Comparison of ENCODE assay signal across 9 mouse cellular contexts in the genomic region with DNA sequence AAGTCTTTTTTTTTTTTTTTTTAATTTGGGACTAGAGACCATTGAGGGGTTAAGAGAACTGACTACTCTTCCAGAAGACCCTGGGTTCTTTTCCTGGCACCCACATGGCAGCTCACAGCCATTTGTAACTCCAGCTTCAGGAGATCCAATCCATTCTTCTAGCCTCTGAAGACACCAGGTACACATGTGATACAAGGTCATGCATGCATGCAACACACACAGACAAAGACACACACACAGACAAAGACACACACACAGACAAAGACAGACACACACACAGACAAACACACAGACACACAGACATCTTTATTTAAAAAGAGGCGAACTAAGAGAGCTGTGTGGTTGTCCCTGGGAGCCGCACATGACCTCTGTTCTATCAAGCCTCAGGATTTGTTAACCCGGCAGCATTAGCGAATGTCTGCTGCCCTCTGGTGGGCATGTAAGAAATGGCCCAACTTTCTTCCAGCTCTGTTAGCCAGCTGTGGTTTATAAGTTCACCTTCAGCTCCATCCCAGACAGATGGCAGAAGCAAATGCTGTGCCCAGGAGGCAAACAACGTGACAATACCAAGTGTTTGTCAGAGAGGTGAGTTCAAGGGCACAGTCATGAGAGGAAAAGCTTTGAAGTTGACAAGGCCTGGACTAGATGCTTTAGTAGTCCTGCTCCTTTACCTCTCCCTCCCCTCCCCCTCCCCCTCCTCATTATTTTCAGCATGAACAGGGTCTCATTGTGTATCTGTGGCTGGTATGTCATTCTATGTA. TPM values are rescaled to one million over a fixed set of nuclear protein-coding genes. Genes with fewer than 3 reads are reported as not detected.
DNase-seq lines count a peak whose midpoint lies in the region; ATAC-seq and TF ChIP-seq lines count a peak whose summit lies in the region.
"Had no signal": no experiment of that assay in that cellular context is flagged by ENCODE, and none has a peak within 500 bp of the region (broad histone marks: within the 10 kb centered on the region; RNA-seq: fewer than 3 reads in every experiment).

No protein-coding gene starts in this region.

- H3K4me3 ChIP-seq in cerebellum, adult 2 months (replicated peaks; ENCODE audit: insufficient read depth, low read depth, low read length), result no peak overlapping the region
- H3K4me3 ChIP-seq in hindbrain, embryonic 13.5 days, result no peak overlapping the region

- no peaks in the 10 kb centered on the region for H3K9me3 ChIP-seq in hindbrain, embryonic 13.5 days

- H3K4me2 ChIP-seq in hindbrain, embryonic 13.5 days, result no peak overlapping the region

- no peaks in the 10 kb centered on the region for H3K4me1 ChIP-seq in cerebellum, adult 2 months (ENCODE audit: control insufficient read depth, insufficient read depth, low read length)
- H3K4me1 ChIP-seq in hindbrain, embryonic 13.5 days (replicated peaks), result peaks cover 9% of the 10 kb centered on the region

- ATAC-seq in frontal cortex, adult (ENCODE audit: low TSS enrichment), result peak; percentile 66; the same call in 1 of the 2 replicates
- peak; percentile 69 for ATAC-seq in hindbrain, embryonic 13.5 days (ENCODE audit: low FRiP score)

- H3K27me3 ChIP-seq in cerebellum, adult 2 months (ENCODE audit: control insufficient read depth, insufficient read depth, low read length), result no peaks in the 10 kb centered on the region
- H3K27me3 ChIP-seq in hindbrain, embryonic 13.5 days, result no peaks in the 10 kb centered on the region

- no peaks in the 10 kb centered on the region for H3K36me3 ChIP-seq in hindbrain, embryonic 13.5 days

- WGBS in cerebellum, adult 2 months, result 1% methylated on average over 5 of the region's 5 CpGs
- WGBS in hindbrain, embryonic 13.5 days, result 3% methylated on average over 5 of the region's 5 CpGs

- no peak overlapping the region for H3K27ac ChIP-seq in cerebellum, adult 2 months (ENCODE audit: insufficient read depth, low read length)
- H3K27ac ChIP-seq in hindbrain, embryonic 13.5 days, result no peak overlapping the region
- H3K27ac ChIP-seq: macrophage had no signal

- TF ChIP-seq POLR2A in cerebellum, adult 2 months (IDR thresholded peaks at IDR 0.05; ENCODE audit: borderline replicate concordance, insufficient read depth, low read length), result no peak

- H3K9ac ChIP-seq in hindbrain, embryonic 13.5 days, result no peak overlapping the region

- peak; percentile 92 for TF ChIP-seq CTCF in cerebellum, adult 2 months (IDR thresholded peaks at IDR 0.05; ENCODE audit: borderline replicate concordance, insufficient read depth, low read depth, low read length)

- peak; percentile 62 for DNase-seq in MEL-GATA-1-ER (ENCODE audit: extremely low read depth, low read depth)
- DNase-seq in cerebellum, adult 2 months, result peak; percentile 75 to 86
- DNase-seq in layer of hippocampus, postnatal 10 days (ENCODE audit: low spot score in 2 of 2), result peak; percentile 91
- DNase-seq in lung, postnatal 25 days (ENCODE audit: low spot score), result peak; percentile 80
- DNase-seq in retina, embryonic 14.5 days (ENCODE audit: low spot score), result peak; percentile 99
- peak; percentile 63 to 70 for DNase-seq in thymus, postnatal 36 days

RNA-seq across cellular contexts. Expression of gene Elp6, which starts 7.9 kb away (rescaled TPM):
- 24.7 and 26.0 TPM in 2 replicates for polyA plus RNA-seq in cerebellum, adult 2 months (2012; rRNA removed)
- 44.6 and 48.7 TPM in 2 replicates for polyA plus RNA-seq in hindbrain, embryonic 13.5 days (2015; fragmentation: Nextera tagmentation; extraction: Ambion mirVana)
- 10 to 100 TPM; 11.9 to 14.1 TPM for total RNA-seq in layer of hippocampus, postnatal 10 days (2021)

RNA-seq across cellular contexts. Expression of gene Scap, which starts 36.0 kb away (rescaled TPM):
- 45.8 and 46.0 TPM in 2 replicates for polyA plus RNA-seq in cerebellum, adult 2 months (2012; rRNA removed)
- polyA plus RNA-seq in hindbrain, embryonic 13.5 days (2015; fragmentation: Nextera tagmentation; extraction: Ambion mirVana), result 45.3 and 46.2 TPM in 2 replicates
- 100 to 1,000 TPM in 1 of 2 experiments, 10 to 100 TPM in 1; 89.2 to 104 TPM for total RNA-seq in layer of hippocampus, postnatal 10 days (2021)

RNA-seq across cellular contexts. Expression of gene Cspg5, which starts 53.5 kb away (rescaled TPM):
- 118 and 124 TPM in 2 replicates for polyA plus RNA-seq in cerebellum, adult 2 months (2012; rRNA removed)
- 71.6 and 72.6 TPM in 2 replicates for polyA plus RNA-seq in hindbrain, embryonic 13.5 days (2015; fragmentation: Nextera tagmentation; extraction: Ambion mirVana)
- total RNA-seq in layer of hippocampus, postnatal 10 days (2021), result 100 to 1,000 TPM; 410 to 459 TPM
